Mouse (Mus musculus) retina, adult 2 months (tissue): ENCODE measurements at regions not wholly inside any gene's neighbourhood (a gene's known extent, or its start where the extent isn't known, plus 50 kb on each side); places are given as distances from the start of the nearest gene placed in this dataset.

Experiments used
- DNase-seq: peaks from one replicate; pipeline ENCODE4 v3.0.0-alpha.2; 2012; ENCODE audit warnings: low read depth, low spot score

GRCm38 (mm10) chr14:114804643-114805042 is 287.4 kb upstream of the Gpc5 start:
- DNase-seq, result no peak

GRCm38 (mm10) chr14:114808621-114809020 is 283.4 kb upstream of the Gpc5 start:
- DNase-seq, result no peak

- DNase-seq, result no peak
Measured at GRCm38 (mm10) chr14:114820677-114821076, 271.3 kb upstream of the Gpc5 start.

GRCm38 (mm10) chr14:114821098-114821594 is 270.9 kb upstream of the Gpc5 start:
- DNase-seq, result no peak

- no peak for DNase-seq
Measured at GRCm38 (mm10) chr14:114821672-114822071, 270.3 kb upstream of the Gpc5 start.

- DNase-seq, result no peak
Measured at GRCm38 (mm10) chr14:114826662-114827321, 265.2 kb upstream of the Gpc5 start.

- no peak for DNase-seq
Measured at GRCm38 (mm10) chr14:114829310-114829709, 262.7 kb upstream of the Gpc5 start.

GRCm38 (mm10) chr14:114832987-114833386 is 259.0 kb upstream of the Gpc5 start:
- no peak for DNase-seq

GRCm38 (mm10) chr14:114836723-114837349 is 255.2 kb upstream of the Gpc5 start:
- DNase-seq, result no peak

- no peak for DNase-seq
Measured at GRCm38 (mm10) chr14:114837652-114838276, 254.3 kb upstream of the Gpc5 start.

- no peak for DNase-seq
Measured at GRCm38 (mm10) chr14:114839340-114839903, 252.6 kb upstream of the Gpc5 start.

GRCm38 (mm10) chr14:114840766-114841165 is 251.2 kb upstream of the Gpc5 start:
- DNase-seq, result no peak

GRCm38 (mm10) chr14:114841552-114841951 is 250.5 kb upstream of the Gpc5 start:
- DNase-seq, result no peak

- DNase-seq, result no peak
Measured at GRCm38 (mm10) chr14:114842327-114842726, 249.7 kb upstream of the Gpc5 start.

- no peak for DNase-seq
Measured at GRCm38 (mm10) chr14:114843105-114843743, 248.8 kb upstream of the Gpc5 start.

- DNase-seq, result no peak
Measured at GRCm38 (mm10) chr14:114854324-114855054, 237.5 kb upstream of the Gpc5 start.

- DNase-seq, result no peak
Measured at GRCm38 (mm10) chr14:114855055-114855740, 236.8 kb upstream of the Gpc5 start.

GRCm38 (mm10) chr14:114855746-114856145 is 236.3 kb upstream of the Gpc5 start:
- no peak for DNase-seq

GRCm38 (mm10) chr14:114856243-114857031 is 235.6 kb upstream of the Gpc5 start:
- DNase-seq, result no peak

GRCm38 (mm10) chr14:114857171-114857570 is 234.8 kb upstream of the Gpc5 start:
- no peak for DNase-seq
